Mouse (Mus musculus): Measurements from ENCODE around the gene Sgk2. TPM values are rescaled to one million over a fixed set of nuclear protein-coding genes. Genes with fewer than 3 reads are reported as not detected.

The Sgk2 gene
- polyA plus RNA-seq, 1 experiment from 2014 or later = 0.09 TPM

DNA sequence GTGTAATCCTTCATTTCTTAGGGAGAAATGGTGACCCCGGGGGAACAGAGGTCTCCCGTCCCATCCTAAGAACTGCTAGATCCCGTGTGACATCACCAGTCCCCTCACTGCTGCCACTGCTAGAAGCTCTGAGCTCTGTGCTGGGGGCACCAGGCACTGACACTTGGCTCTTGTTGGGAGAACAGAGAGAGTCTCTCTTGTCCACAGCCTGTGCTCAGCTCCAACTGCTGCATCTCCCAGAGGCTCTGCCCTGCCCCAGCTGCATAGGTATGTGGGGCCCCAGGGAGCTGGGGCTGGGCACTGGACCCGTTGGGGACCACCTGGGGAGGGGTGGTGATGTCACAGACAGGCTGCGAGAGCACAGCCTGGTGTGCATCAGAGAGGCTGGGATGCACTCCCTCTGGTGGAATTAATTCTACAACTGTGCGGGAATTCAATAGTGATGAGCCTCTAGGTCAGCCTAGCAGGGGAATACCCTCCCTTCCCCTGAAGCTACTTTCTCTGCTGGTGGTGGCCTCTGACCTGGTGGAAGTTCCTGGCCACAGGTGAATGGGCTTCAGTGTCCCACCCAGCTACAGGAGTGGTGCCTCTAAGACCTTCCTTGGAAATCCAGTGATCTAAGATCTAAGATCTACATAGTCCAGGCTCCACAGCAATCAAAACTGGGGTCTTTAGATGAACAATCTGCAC lies 4.4 kb downstream of the Sgk2 start:
- WGBS = 26% methylated on average over 6 of the region's 6 CpGs
- Histone ChIP-seq H3K9ac (no peak overlapping the region), H3K4me2 (no peak overlapping the region), H3K9me3 (replicated peaks) (no peaks in the 10 kb centered on the region), H3K4me3 (no peak overlapping the region), H3K36me3 (no peaks in the 10 kb centered on the region), H3K4me1 (replicated peaks) (no peaks in the 10 kb centered on the region), H3K27ac (ENCODE audit: poor library complexity, severe bottlenecking) (no peak overlapping the region), H3K27me3 (replicated peaks) (peaks cover 19% of the 10 kb centered on the region; the same call in 1 of the 2 replicates)
- ATAC-seq (ENCODE audit: insufficient number of reproducible peaks, low FRiP score) = no peak

DNA sequence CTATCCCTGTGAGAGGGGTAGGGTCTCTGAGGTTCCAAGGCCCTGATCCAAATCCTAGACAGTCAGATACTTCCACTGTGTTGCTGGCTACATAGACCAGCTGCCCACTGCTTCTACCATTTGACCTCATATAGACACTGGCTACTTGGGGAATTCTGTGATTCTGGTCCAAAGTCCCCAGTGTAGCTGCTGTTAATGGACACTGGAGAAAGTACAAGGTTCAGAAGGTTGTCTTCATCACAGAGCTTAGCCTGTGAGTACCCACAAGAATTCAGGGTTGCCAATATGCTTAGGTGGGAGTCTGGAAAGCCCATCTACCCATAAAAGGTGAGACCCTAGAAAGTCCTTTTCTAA lies 4.9 kb downstream of the Sgk2 start:
- Histone ChIP-seq H3K36me3 (no peaks in the 10 kb centered on the region), H3K4me2 (no peak overlapping the region), H3K4me1 (replicated peaks) (no peaks in the 10 kb centered on the region), H3K9ac (no peak overlapping the region), H3K4me3 (no peak overlapping the region), H3K9me3 (replicated peaks) (no peaks in the 10 kb centered on the region), H3K27ac (ENCODE audit: poor library complexity, severe bottlenecking) (no peak overlapping the region), H3K27me3 (replicated peaks) (peaks cover 19% of the 10 kb centered on the region; the same call in 1 of the 2 replicates)
- ATAC-seq (ENCODE audit: insufficient number of reproducible peaks, low FRiP score) = no peak

DNA sequence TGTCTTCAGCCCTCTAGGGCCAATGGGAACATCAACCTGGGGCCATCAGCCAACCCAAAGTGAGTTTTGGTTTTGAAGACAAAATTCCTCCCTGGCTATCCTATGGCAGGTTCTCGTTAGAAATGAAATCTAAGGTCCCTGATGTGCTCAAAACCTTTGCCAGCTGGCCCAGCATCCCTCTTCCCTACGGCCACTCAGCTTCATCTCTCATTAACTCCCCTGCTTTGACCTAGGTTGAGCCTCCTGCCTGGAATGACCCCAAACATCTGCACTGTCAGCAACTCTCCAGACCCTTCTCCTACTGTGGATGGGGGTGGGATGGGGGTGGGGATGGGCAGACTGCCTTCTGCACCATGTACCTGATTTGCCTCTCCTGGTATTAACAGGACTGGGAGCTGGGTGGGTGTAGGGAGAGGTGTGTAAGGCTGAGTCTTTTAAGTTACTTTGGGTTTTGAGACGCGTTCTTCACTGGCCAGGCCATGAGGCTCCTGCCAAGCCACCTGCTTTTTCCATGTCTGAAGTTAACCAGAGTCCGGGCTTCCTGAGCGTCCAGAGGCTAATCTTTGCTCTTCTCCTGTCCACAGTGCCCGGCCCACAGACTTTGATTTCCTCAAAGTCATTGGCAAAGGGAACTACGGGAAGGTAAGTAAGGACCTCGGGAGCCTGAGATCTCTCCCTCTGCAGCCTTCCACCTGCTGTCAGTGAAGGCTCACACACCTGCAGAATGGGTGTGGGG lies 6.9 kb downstream of the Sgk2 start:
- no peak for ATAC-seq (ENCODE audit: insufficient number of reproducible peaks, low FRiP score)
- H3K4me2 ChIP-seq = no peak overlapping the region

DNA sequence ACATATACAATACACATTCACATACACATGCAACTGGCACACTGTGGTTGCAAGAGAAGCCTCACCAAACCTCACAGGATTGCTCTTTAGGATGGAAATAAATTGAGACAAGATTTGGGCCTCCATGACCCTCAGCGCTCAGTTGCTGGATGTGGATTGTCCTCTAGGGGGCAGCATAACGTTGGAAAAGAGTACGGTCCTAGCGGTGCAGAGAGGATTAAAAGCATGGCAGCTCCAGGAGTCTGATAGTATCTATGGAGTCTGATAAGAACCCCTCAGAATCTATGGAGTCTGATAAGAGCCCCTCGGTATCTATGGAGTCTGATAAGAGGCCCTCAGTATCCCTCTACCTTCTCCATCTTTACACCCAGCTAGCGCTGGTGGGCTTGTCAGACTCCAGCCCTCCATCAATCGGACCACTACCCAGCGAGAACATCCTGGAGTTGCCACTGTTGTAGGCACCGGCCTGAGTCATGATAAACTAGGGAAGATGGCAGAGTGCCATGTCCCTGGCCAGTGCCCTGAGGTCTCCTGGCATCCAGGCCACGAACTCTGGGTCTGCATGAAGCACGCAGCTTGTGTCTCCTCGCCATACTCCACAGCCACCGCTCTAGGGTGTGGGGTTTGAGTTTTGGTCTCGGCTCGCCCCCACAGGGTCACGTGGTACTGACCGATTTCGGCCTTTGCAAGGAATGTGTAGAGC lies 11.5 kb downstream of the Sgk2 start:
- peaks cover 7% of the 10 kb centered on the region; the same call in 1 of the 2 replicates for H3K4me1 ChIP-seq (replicated peaks)
- no peak overlapping the region for H3K27ac ChIP-seq (ENCODE audit: poor library complexity, severe bottlenecking)
- H3K9me3 ChIP-seq (replicated peaks) = no peaks in the 10 kb centered on the region
- H3K9ac ChIP-seq = peak overlapping the region; percentile 44
- peak; percentile 58; the same call in 1 of the 2 replicates for ATAC-seq (ENCODE audit: insufficient number of reproducible peaks, low FRiP score)
- peaks cover 17% of the 10 kb centered on the region for H3K27me3 ChIP-seq (replicated peaks)
- 18% methylated on average over 18 of the region's 18 CpGs for WGBS
- peak overlapping the region; percentile 68 for H3K4me2 ChIP-seq
- no peaks in the 10 kb centered on the region for H3K36me3 ChIP-seq
- H3K4me3 ChIP-seq = peak overlapping the region; percentile 26

More for the DNA sequence above, 6.9 kb downstream of the Sgk2 start:
- H3K4me1 ChIP-seq (replicated peaks) = peaks cover 5% of the 10 kb centered on the region; the same call in 1 of the 2 replicates
- WGBS = 65% methylated on average over 9 of the region's 9 CpGs
- H3K36me3 ChIP-seq = no peaks in the 10 kb centered on the region
- H3K27me3 ChIP-seq (replicated peaks) = peaks cover 19% of the 10 kb centered on the region; the same call in 1 of the 2 replicates
- no peaks in the 10 kb centered on the region for H3K9me3 ChIP-seq (replicated peaks)
- no peak overlapping the region for H3K4me3 ChIP-seq
- no peak overlapping the region for H3K27ac ChIP-seq (ENCODE audit: poor library complexity, severe bottlenecking)
- no peak overlapping the region for H3K9ac ChIP-seq

- Histone ChIP-seq H3K4me1 (replicated peaks) (peaks cover 7% of the 10 kb centered on the region; the same call in 1 of the 2 replicates), H3K36me3 (no peaks in the 10 kb centered on the region), H3K27ac (ENCODE audit: poor library complexity, severe bottlenecking) (no peak overlapping the region), H3K4me2 (no peak overlapping the region), H3K27me3 (replicated peaks) (peaks cover 18% of the 10 kb centered on the region), H3K4me3 (no peak overlapping the region), H3K9me3 (replicated peaks) (no peaks in the 10 kb centered on the region), H3K9ac (no peak overlapping the region)
- WGBS = 24% methylated on average over 3 of the region's 3 CpGs
- ATAC-seq (ENCODE audit: insufficient number of reproducible peaks, low FRiP score) = no peak
These were observed 12.6 kb downstream of the Sgk2 start for GRCm38 (mm10) chr2:162999744-163000143.

- H3K27me3 ChIP-seq (replicated peaks) = peaks cover 10% of the 10 kb centered on the region; the same call in 1 of the 2 replicates
- H3K27ac ChIP-seq (ENCODE audit: poor library complexity, severe bottlenecking) = no peak overlapping the region
- H3K36me3 ChIP-seq = no peaks in the 10 kb centered on the region
- H3K4me2 ChIP-seq = no peak overlapping the region
- no peak overlapping the region for H3K4me3 ChIP-seq
- H3K4me1 ChIP-seq (replicated peaks) = peaks cover 7% of the 10 kb centered on the region; the same call in 1 of the 2 replicates
- H3K9me3 ChIP-seq (replicated peaks) = no peaks in the 10 kb centered on the region
- no peak for ATAC-seq (ENCODE audit: insufficient number of reproducible peaks, low FRiP score)
- 88% methylated on average over 1 of the region's 1 CpGs for WGBS
- no peak overlapping the region for H3K9ac ChIP-seq
These were observed 13.9 kb downstream of the Sgk2 start for GRCm38 (mm10) chr2:163001071-163001470.

DNA sequence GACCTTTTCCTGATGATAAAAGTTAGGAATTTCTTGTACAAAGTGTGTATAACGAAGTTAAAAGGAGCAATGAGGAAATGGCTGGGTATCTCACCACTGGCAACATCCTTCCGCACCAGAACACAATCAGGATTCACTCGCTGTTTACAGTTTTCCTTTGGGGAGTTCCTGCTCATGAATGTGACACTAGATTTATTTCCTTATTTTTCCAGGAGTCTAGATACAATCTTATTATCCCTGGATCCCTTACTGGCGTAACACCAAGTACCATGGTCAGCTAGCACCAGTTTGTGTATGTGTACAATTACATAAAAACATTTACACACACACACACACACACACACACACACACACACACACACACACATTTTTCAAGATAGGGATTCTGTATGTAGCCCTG lies 20.2 kb downstream of the Sgk2 start:
- no peaks in the 10 kb centered on the region for H3K9me3 ChIP-seq (replicated peaks)
- H3K4me2 ChIP-seq = no peak overlapping the region
- no peak overlapping the region for H3K4me3 ChIP-seq
- no peaks in the 10 kb centered on the region for H3K4me1 ChIP-seq (replicated peaks)
- peaks cover 10% of the 10 kb centered on the region; the same call in 1 of the 2 replicates for H3K27me3 ChIP-seq (replicated peaks)
- ATAC-seq (ENCODE audit: insufficient number of reproducible peaks, low FRiP score) = no peak
- H3K9ac ChIP-seq = no peak overlapping the region
- H3K27ac ChIP-seq (ENCODE audit: poor library complexity, severe bottlenecking) = no peak overlapping the region
- H3K36me3 ChIP-seq = no peaks in the 10 kb centered on the region
- WGBS = 64% methylated on average over 4 of the region's 4 CpGs

DNA sequence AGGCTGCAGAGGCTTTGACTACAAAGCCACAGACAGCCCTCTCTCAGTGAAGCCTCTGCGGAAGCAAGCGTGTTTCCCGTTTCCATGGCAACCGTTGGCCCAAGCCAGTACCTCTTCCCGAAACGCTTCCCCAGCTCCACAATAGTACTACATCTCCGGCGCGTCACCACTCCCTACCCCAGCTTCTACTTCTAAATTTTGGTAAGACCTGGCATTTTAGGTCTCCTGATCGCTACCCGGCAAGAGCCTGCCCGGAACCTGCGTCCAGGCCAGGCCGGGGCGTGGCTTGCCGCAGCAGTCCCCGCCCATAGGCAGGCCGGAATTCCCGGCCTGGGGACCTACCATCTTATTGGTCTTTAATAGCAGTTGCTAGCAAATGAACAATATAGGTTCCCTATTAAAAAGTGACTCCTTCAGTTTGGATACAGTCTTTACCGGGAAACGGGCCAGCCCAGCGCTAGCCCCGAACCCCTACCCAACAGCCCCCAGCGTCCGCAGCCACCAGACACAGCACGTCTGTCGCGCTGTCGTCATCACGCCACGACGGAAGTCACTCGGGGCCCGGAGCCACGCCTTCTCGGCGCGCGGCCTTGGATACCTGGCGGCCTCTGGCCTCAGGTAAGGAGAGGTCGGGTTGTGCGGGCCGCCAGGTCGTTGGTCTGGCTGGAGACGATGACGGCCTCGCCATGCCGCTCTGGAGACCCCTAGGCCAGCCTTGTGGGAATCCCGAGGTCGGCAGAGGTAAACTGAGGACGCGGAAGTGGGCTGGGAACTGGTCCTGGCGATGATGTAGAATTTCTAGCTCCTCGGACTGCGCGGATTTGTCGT lies 30.0 kb downstream of the Sgk2 start, which contains the start of gene Ift52:
Gene Ift52 (plus strand): TSS at position 439 of the 828 bp plus-strand sequence.
- under 1% methylated on average over 57 of the region's 57 CpGs for WGBS
- peak within 1 kb of the TSS; percentile 85 for H3K9ac ChIP-seq

GRCm38 (mm10) chr2:163031289-163031688 lies 44.2 kb downstream of the Sgk2 start:
- H3K27ac ChIP-seq (ENCODE audit: poor library complexity, severe bottlenecking) = no peak overlapping the region
- H3K4me3 ChIP-seq = no peak overlapping the region
- no peak for ATAC-seq (ENCODE audit: insufficient number of reproducible peaks, low FRiP score)
- WGBS = 90% methylated on average over 5 of the region's 5 CpGs
- no peaks in the 10 kb centered on the region for H3K27me3 ChIP-seq (replicated peaks)
- no peaks in the 10 kb centered on the region for H3K4me1 ChIP-seq (replicated peaks)
- H3K4me2 ChIP-seq = no peak overlapping the region
- no peaks in the 10 kb centered on the region for H3K9me3 ChIP-seq (replicated peaks)
- no peak overlapping the region for H3K9ac ChIP-seq
- peaks cover 87% of the 10 kb centered on the region for H3K36me3 ChIP-seq

More for the DNA sequence above, 30.0 kb downstream of the Sgk2 start, which contains the start of gene Ift52:
- Histone ChIP-seq H3K4me2 (peak within 1 kb of the TSS; percentile 65), H3K27me3 (replicated peaks) (no peaks in the 10 kb centered on the region), H3K9me3 (replicated peaks) (no peaks in the 10 kb centered on the region), H3K36me3 (no peaks in the 10 kb centered on the region), H3K27ac (ENCODE audit: poor library complexity, severe bottlenecking) (0 out of 2 replicates have a peak within 1 kb of the TSS, but pooled peaks have one; percentile 2), H3K4me3 (peak within 1 kb of the TSS; percentile 88), H3K4me1 (replicated peaks) (peaks cover 9% of the 10 kb centered on the region)
- peak; percentile 96 for ATAC-seq (ENCODE audit: insufficient number of reproducible peaks, low FRiP score)

GRCm38 (mm10) chr2:163031757-163032156 lies 44.6 kb downstream of the Sgk2 start:
- no peaks in the 10 kb centered on the region for H3K27me3 ChIP-seq (replicated peaks)
- H3K9ac ChIP-seq = no peak overlapping the region
- H3K9me3 ChIP-seq (replicated peaks) = no peaks in the 10 kb centered on the region
- no peak for ATAC-seq (ENCODE audit: insufficient number of reproducible peaks, low FRiP score)
- WGBS = 71% methylated on average over 2 of the region's 2 CpGs
- no peak overlapping the region for H3K4me3 ChIP-seq
- no peak overlapping the region for H3K4me2 ChIP-seq
- peaks cover 87% of the 10 kb centered on the region for H3K36me3 ChIP-seq
- H3K27ac ChIP-seq (ENCODE audit: poor library complexity, severe bottlenecking) = no peak overlapping the region
- peaks cover 3% of the 10 kb centered on the region for H3K4me1 ChIP-seq (replicated peaks)
